Mouse (Mus musculus): ENCODE results near the gene Lrrc25. TPM values are rescaled to one million over a fixed set of nuclear protein-coding genes. Genes with fewer than 3 reads are reported as not detected.
A peak's percentile ranks its signal among the peaks of the same experiment; 100 is the strongest.

Gene Lrrc25
- total RNA-seq, 1 experiment = 0.13 TPM

DNA sequence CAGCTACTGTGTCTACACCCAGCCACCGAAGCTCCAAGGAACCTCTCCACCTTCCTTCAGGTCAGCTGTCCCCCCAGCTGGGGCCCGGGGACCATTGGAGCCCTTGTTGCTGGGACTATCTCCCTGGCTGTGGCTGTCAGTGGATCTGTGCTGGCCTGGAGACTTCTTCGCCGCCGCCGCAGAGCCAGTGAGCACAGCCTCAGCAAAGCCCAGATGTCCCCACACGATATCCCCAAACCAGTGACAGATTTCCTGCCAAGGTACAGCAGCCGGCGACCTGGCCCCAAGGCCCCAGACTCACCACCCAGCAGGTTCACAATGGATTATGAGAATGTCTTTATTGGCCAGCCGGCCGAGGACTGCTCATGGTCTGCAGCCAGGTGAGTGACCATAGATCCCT, 2.0 kb downstream of the Lrrc25 start:
- in situ Hi-C loops (cut with MboI; ENCODE audit: low sequenced_read_pairs in 2 of 2, unreplicated experiment in 2 of 2) = no loop called here
- peaks cover 2 to 23% of the 10 kb centered on the region in 2 experiments; a peak in 2 of 4 replicates for H3K4me1 ChIP-seq (ENCODE audit: control insufficient read depth in 2 of 2, insufficient read depth in 2 of 2, low read length in 2 of 2, poor library complexity in 1 of 2)
- no peaks in the 10 kb centered on the region for H3K36me3 ChIP-seq (ENCODE audit: control insufficient read depth, insufficient read depth, low read length, poor library complexity, severe bottlenecking)
- 0 out of 2 replicates have a peak overlapping the region, but pooled peaks have one; percentile 11 for H3K9ac ChIP-seq (ENCODE audit: insufficient read depth, low read depth, low read length, poor library complexity, severe bottlenecking)
- H3K27ac ChIP-seq (ENCODE audit: insufficient read depth, low read depth, low read length, poor library complexity, severe bottlenecking) = no peak overlapping the region
- no peak overlapping the region; a peak in 2 of 4 replicates for H3K4me3 ChIP-seq (ENCODE audit: insufficient read depth in 1 of 2, low read depth in 1 of 2, low read length in 2 of 2, poor library complexity in 1 of 2, severe bottlenecking in 1 of 2)
- no peaks in the 10 kb centered on the region for H3K9me3 ChIP-seq (ENCODE audit: control insufficient read depth, insufficient read depth, low read depth, low read length)
- DNase-seq (ENCODE audit: low read depth, low spot score) = no peak
- TF ChIP-seq CHD2 (IDR thresholded peaks at IDR 0.05; ENCODE audit: low read depth, low read length) (no peak), ZC3H11A (IDR thresholded peaks at IDR 0.05; ENCODE audit: borderline replicate concordance, low read depth, low read length) (no peak), HCFC1 (IDR thresholded peaks at IDR 0.05; ENCODE audit: borderline replicate concordance, insufficient read depth, low read length) (no peak), ZNF384 (IDR thresholded peaks at IDR 0.05; ENCODE audit: low read depth, low read length) (no peak)

DNA sequence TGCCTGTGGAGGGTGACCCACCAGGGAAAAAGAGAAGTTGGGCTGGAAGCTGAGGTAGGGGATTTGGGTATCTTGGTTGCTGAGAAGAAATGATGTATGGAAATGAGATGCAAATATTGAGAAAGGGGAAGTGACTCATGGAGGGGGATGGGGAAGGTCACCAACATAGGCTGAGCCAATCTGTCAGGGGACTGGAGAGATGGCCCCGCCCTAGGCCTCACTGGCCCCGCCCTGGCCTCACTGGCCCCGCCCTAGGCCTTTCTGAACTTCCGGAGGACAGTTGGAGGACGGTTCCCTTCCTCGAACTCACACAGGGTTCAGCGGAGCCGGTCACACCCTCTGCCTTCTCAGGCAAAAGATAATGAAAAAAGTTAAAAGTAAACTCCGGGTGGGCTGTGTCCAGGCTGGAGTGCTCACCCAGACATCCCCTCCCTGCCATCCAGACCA, 3.0 kb downstream of the Lrrc25 start:
- TF ChIP-seq MAFK (IDR thresholded peaks at IDR 0.05; ENCODE audit: insufficient read depth, low read depth, low read length) (no peak), HCFC1 (IDR thresholded peaks at IDR 0.05; ENCODE audit: borderline replicate concordance, insufficient read depth, low read length) (no peak), CHD2 (IDR thresholded peaks at IDR 0.05; ENCODE audit: low read depth, low read length) (no peak), ZNF384 (IDR thresholded peaks at IDR 0.05; ENCODE audit: low read depth, low read length) (no peak), ZC3H11A (IDR thresholded peaks at IDR 0.05; ENCODE audit: borderline replicate concordance, low read depth, low read length) (no peak)
- Histone ChIP-seq H3K27ac (ENCODE audit: insufficient read depth, low read depth, low read length, poor library complexity, severe bottlenecking) (no peak overlapping the region; the same call in 1 of the 2 replicates), H3K4me1 (ENCODE audit: control insufficient read depth in 2 of 2, insufficient read depth in 2 of 2, low read length in 2 of 2, poor library complexity in 1 of 2) (peaks cover 2 to 23% of the 10 kb centered on the region in 2 experiments; a peak in 2 of 4 replicates), H3K9me3 (ENCODE audit: control insufficient read depth, insufficient read depth, low read depth, low read length) (no peaks in the 10 kb centered on the region), H3K36me3 (ENCODE audit: control insufficient read depth, insufficient read depth, low read length, poor library complexity, severe bottlenecking) (no peaks in the 10 kb centered on the region), H3K9ac (ENCODE audit: insufficient read depth, low read depth, low read length, poor library complexity, severe bottlenecking) (peak overlapping the region; percentile 7; the same call in 1 of the 2 replicates), H3K4me3 (ENCODE audit: insufficient read depth in 1 of 2, low read depth in 1 of 2, low read length in 2 of 2, poor library complexity in 1 of 2, severe bottlenecking in 1 of 2) (peak overlapping the region in 1 of 2 experiments; percentile 47; a peak in 2 of 4 replicates)
- in situ Hi-C loops (cut with MboI; ENCODE audit: low sequenced_read_pairs in 2 of 2, unreplicated experiment in 2 of 2) = no loop called here
- DNase-seq (ENCODE audit: low read depth, low spot score) = no peak

DNA sequence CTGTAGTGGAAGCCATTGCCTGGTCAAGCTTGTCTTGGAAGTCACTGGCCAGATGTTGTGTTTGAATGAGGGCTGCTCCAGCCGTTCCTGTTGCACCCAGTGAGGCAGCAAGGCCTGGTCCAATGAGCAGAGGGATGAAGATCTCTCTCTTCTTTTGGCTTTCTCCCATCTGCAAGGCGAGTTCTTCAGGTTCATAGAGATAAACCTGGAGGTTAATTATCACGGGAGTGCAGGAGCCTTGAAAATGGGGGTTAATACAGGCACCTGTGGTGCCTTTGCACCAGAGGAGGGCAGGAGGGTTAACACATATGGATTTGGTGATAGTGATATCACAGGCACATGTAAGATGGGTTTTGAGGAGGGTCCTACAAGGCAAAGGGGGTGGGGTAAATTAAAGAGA, 6.3 kb downstream of the Lrrc25 start:
- peaks cover 2 to 19% of the 10 kb centered on the region in 2 experiments; a peak in 2 of 4 replicates for H3K4me1 ChIP-seq (ENCODE audit: control insufficient read depth in 2 of 2, insufficient read depth in 2 of 2, low read length in 2 of 2, poor library complexity in 1 of 2)
- in situ Hi-C loops (cut with MboI; ENCODE audit: low sequenced_read_pairs in 2 of 2, unreplicated experiment in 2 of 2) = no loop called here
- TF ChIP-seq CHD2 (IDR thresholded peaks at IDR 0.05; ENCODE audit: low read depth, low read length) (no peak), HCFC1 (IDR thresholded peaks at IDR 0.05; ENCODE audit: borderline replicate concordance, insufficient read depth, low read length) (no peak), MAFK (IDR thresholded peaks at IDR 0.05; ENCODE audit: insufficient read depth, low read depth, low read length) (no peak), ZC3H11A (IDR thresholded peaks at IDR 0.05; ENCODE audit: borderline replicate concordance, low read depth, low read length) (no peak), ZNF384 (IDR thresholded peaks at IDR 0.05; ENCODE audit: low read depth, low read length) (no peak)
- H3K4me3 ChIP-seq (ENCODE audit: insufficient read depth in 1 of 2, low read depth in 1 of 2, low read length in 2 of 2, poor library complexity in 1 of 2, severe bottlenecking in 1 of 2) = no peak overlapping the region
- no peak overlapping the region for H3K27ac ChIP-seq (ENCODE audit: insufficient read depth, low read depth, low read length, poor library complexity, severe bottlenecking)
- H3K9ac ChIP-seq (ENCODE audit: insufficient read depth, low read depth, low read length, poor library complexity, severe bottlenecking) = no peak overlapping the region
- H3K9me3 ChIP-seq (ENCODE audit: control insufficient read depth, insufficient read depth, low read depth, low read length) = no peaks in the 10 kb centered on the region
- no peak for DNase-seq (ENCODE audit: low read depth, low spot score)
- no peaks in the 10 kb centered on the region for H3K36me3 ChIP-seq (ENCODE audit: control insufficient read depth, insufficient read depth, low read length, poor library complexity, severe bottlenecking)

DNA sequence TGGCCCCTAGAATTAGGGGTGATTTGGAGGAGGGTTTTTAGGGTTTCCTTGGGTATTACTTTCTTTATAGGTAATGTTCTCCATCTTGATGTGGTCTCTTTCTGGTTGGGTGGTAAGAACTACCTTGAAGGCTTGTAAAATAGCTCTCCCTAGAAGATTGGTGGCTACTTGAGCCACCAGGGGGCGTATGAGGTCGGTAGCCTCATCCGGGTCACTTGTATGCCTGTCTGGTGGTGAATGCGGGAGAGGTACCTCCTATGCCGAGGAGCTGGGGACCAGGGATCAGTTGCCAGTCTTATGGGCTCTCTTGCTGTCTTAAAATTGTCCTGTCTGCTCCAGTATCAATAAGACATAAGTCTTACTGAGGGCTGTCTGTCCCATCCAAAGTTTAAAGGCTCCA, 9.1 kb downstream of the Lrrc25 start:
- Histone ChIP-seq H3K27ac (ENCODE audit: insufficient read depth, low read depth, low read length, poor library complexity, severe bottlenecking) (no peak overlapping the region), H3K9me3 (ENCODE audit: control insufficient read depth, insufficient read depth, low read depth, low read length) (no peaks in the 10 kb centered on the region), H3K9ac (ENCODE audit: insufficient read depth, low read depth, low read length, poor library complexity, severe bottlenecking) (no peak overlapping the region), H3K36me3 (ENCODE audit: control insufficient read depth, insufficient read depth, low read length, poor library complexity, severe bottlenecking) (no peaks in the 10 kb centered on the region; the same call in 1 of the 2 replicates), H3K4me3 (ENCODE audit: insufficient read depth in 1 of 2, low read depth in 1 of 2, low read length in 2 of 2, poor library complexity in 1 of 2, severe bottlenecking in 1 of 2) (no peak overlapping the region), H3K4me1 (ENCODE audit: control insufficient read depth in 2 of 2, insufficient read depth in 2 of 2, low read length in 2 of 2, poor library complexity in 1 of 2) (peaks cover 0 to 8% of the 10 kb centered on the region in 2 experiments; a peak in 1 of 4 replicates)
- no peak for DNase-seq (ENCODE audit: low read depth, low spot score)
- TF ChIP-seq ZC3H11A (IDR thresholded peaks at IDR 0.05; ENCODE audit: borderline replicate concordance, low read depth, low read length) = no peak
- TF ChIP-seq HCFC1 (IDR thresholded peaks at IDR 0.05; ENCODE audit: borderline replicate concordance, insufficient read depth, low read length) = no peak
- TF ChIP-seq MAFK (IDR thresholded peaks at IDR 0.05; ENCODE audit: insufficient read depth, low read depth, low read length) = no peak
- TF ChIP-seq CHD2 (IDR thresholded peaks at IDR 0.05; ENCODE audit: low read depth, low read length) = no peak
- TF ChIP-seq ZNF384 (IDR thresholded peaks at IDR 0.05; ENCODE audit: low read depth, low read length) = no peak
- in situ Hi-C loops (cut with MboI; ENCODE audit: low sequenced_read_pairs in 2 of 2, unreplicated experiment in 2 of 2) = no loop called here

Data from ES-E14 (cell line).